Mouse (Mus musculus): ENCODE results near the gene Olfr1065. TPM values are rescaled to one million over a fixed set of nuclear protein-coding genes. Genes with fewer than 3 reads are reported as not detected.

Gene Olfr1065
- polyA plus RNA-seq, 1 experiment from 2014 or later, result not detected

Other genes with a start within 250 kb of the Olfr1065 start
- not detected in 2 replicates for gene Olfr1045, start 247.6 kb downstream of the Olfr1065 start, polyA plus RNA-seq (2015; fragmentation: Nextera tagmentation; extraction: Ambion mirVana)
- not detected in 2 replicates for gene Olfr1046, start 231.3 kb downstream of the Olfr1065 start, polyA plus RNA-seq (2015; fragmentation: Nextera tagmentation; extraction: Ambion mirVana)
- not detected in 2 replicates for gene Olfr1047, start 219.2 kb downstream of the Olfr1065 start, polyA plus RNA-seq (2015; fragmentation: Nextera tagmentation; extraction: Ambion mirVana)
- not detected in 2 replicates for gene Olfr1048, start 210.3 kb downstream of the Olfr1065 start, polyA plus RNA-seq (2015; fragmentation: Nextera tagmentation; extraction: Ambion mirVana)
- not detected in 2 replicates for gene Olfr1049, start 192.3 kb downstream of the Olfr1065 start, polyA plus RNA-seq (2015; fragmentation: Nextera tagmentation; extraction: Ambion mirVana)
- not detected in 2 replicates for gene Olfr1051, start 171.5 kb downstream of the Olfr1065 start, polyA plus RNA-seq (2015; fragmentation: Nextera tagmentation; extraction: Ambion mirVana)
- gene Olfr1052, start 158.1 kb downstream of the Olfr1065 start, polyA plus RNA-seq (2015; fragmentation: Nextera tagmentation; extraction: Ambion mirVana), result not detected in 2 replicates
- not detected in 2 replicates for gene Olfr1053, start 135.3 kb downstream of the Olfr1065 start, polyA plus RNA-seq (2015; fragmentation: Nextera tagmentation; extraction: Ambion mirVana)
- not detected in 2 replicates for gene Olfr1054, start 115.2 kb downstream of the Olfr1065 start, polyA plus RNA-seq (2015; fragmentation: Nextera tagmentation; extraction: Ambion mirVana)
- not detected in 2 replicates for gene Olfr1055, start 100.3 kb downstream of the Olfr1065 start, polyA plus RNA-seq (2015; fragmentation: Nextera tagmentation; extraction: Ambion mirVana)
- gene Olfr1056, start 88.1 kb downstream of the Olfr1065 start, polyA plus RNA-seq (2015; fragmentation: Nextera tagmentation; extraction: Ambion mirVana), result not detected in 2 replicates
- gene Olfr1057, start 72.2 kb downstream of the Olfr1065 start, polyA plus RNA-seq (2015; fragmentation: Nextera tagmentation; extraction: Ambion mirVana), result not detected in 2 replicates
- not detected in 2 replicates for gene Olfr1058, start 62.0 kb downstream of the Olfr1065 start, polyA plus RNA-seq (2015; fragmentation: Nextera tagmentation; extraction: Ambion mirVana)
- not detected in 2 replicates for gene Olfr1061, start 36.5 kb downstream of the Olfr1065 start, polyA plus RNA-seq (2015; fragmentation: Nextera tagmentation; extraction: Ambion mirVana)
- gene Olfr1062, start 23.8 kb downstream of the Olfr1065 start, polyA plus RNA-seq (2015; fragmentation: Nextera tagmentation; extraction: Ambion mirVana), result not detected in 2 replicates
- not detected in 2 replicates for gene Olfr1066, start 5.7 kb upstream of the Olfr1065 start, polyA plus RNA-seq (2015; fragmentation: Nextera tagmentation; extraction: Ambion mirVana)
- not detected in 2 replicates for gene Olfr228, start 36.8 kb upstream of the Olfr1065 start, polyA plus RNA-seq (2015; fragmentation: Nextera tagmentation; extraction: Ambion mirVana)
- not detected in 2 replicates for gene Olfr1076, start 57.9 kb upstream of the Olfr1065 start, polyA plus RNA-seq (2015; fragmentation: Nextera tagmentation; extraction: Ambion mirVana)
- not detected in 2 replicates for gene Olfr1079, start 91.9 kb upstream of the Olfr1065 start, polyA plus RNA-seq (2015; fragmentation: Nextera tagmentation; extraction: Ambion mirVana)
- gene Olfr1080, start 107.6 kb upstream of the Olfr1065 start, polyA plus RNA-seq (2015; fragmentation: Nextera tagmentation; extraction: Ambion mirVana), result not detected in 2 replicates
- gene Olfr1082, start 148.4 kb upstream of the Olfr1065 start, polyA plus RNA-seq (2015; fragmentation: Nextera tagmentation; extraction: Ambion mirVana), result not detected in 2 replicates
- gene Olfr1084, start 189.1 kb upstream of the Olfr1065 start, polyA plus RNA-seq (2015; fragmentation: Nextera tagmentation; extraction: Ambion mirVana), result not detected in 2 replicates
- not detected in 2 replicates for gene Olfr1085, start 211.4 kb upstream of the Olfr1065 start, polyA plus RNA-seq (2015; fragmentation: Nextera tagmentation; extraction: Ambion mirVana)
- gene Olfr1086, start 229.5 kb upstream of the Olfr1065 start, polyA plus RNA-seq (2015; fragmentation: Nextera tagmentation; extraction: Ambion mirVana), result not detected in 2 replicates
- gene Olfr1087, start 247.8 kb upstream of the Olfr1065 start, polyA plus RNA-seq (2015; fragmentation: Nextera tagmentation; extraction: Ambion mirVana), result not detected in 2 replicates

Measured in limb, embryonic 15.5 days (tissue).